In genomic region chr4:140030040-140030386, GRCm38 (mm10) we compare ENCODE assay signal across 9 mouse cellular contexts.
DNase-seq lines count a peak whose midpoint lies in the region; ATAC-seq and TF ChIP-seq lines count a peak whose summit lies in the region.
"Had no signal": no experiment of that assay in that cellular context is flagged by ENCODE, and none has a peak within 500 bp of the region (broad histone marks: within the 10 kb centered on the region; RNA-seq: fewer than 3 reads in every experiment).

No protein-coding gene starts in this region.

- H3K36me3 ChIP-seq in embryonic facial prominence, embryonic 14.5 days (ENCODE audit: control insufficient read depth, insufficient read depth, low read length): no peaks in the 10 kb centered on the region
- H3K36me3 ChIP-seq in hindbrain, embryonic 15.5 days: no peaks in the 10 kb centered on the region
- no peaks in the 10 kb centered on the region for H3K36me3 ChIP-seq in neural tube, embryonic 15.5 days

- WGBS in embryonic facial prominence, embryonic 14.5 days: 30% methylated on average over 5 of the region's 5 CpGs
- 22% methylated on average over 5 of the region's 5 CpGs for WGBS in hindbrain, embryonic 15.5 days
- 14% methylated on average over 5 of the region's 5 CpGs for WGBS in neural tube, embryonic 15.5 days

- H3K27me3 ChIP-seq in embryonic facial prominence, embryonic 14.5 days (replicated peaks; ENCODE audit: control insufficient read depth, insufficient read depth, low read length): peaks cover 6% of the 10 kb centered on the region
- no peaks in the 10 kb centered on the region; the same call in 1 of the 2 replicates for H3K27me3 ChIP-seq in hindbrain, embryonic 15.5 days
- H3K27me3 ChIP-seq in neural tube, embryonic 15.5 days (replicated peaks): peaks cover 3% of the 10 kb centered on the region; the same call in 1 of the 2 replicates

- no peak overlapping the region for H3K9ac ChIP-seq in embryonic facial prominence, embryonic 14.5 days (ENCODE audit: low read depth, low read length)
- H3K9ac ChIP-seq in hindbrain, embryonic 15.5 days: 0 out of 2 replicates have a peak overlapping the region, but pooled peaks have one; percentile 20
- H3K9ac ChIP-seq in neural tube, embryonic 15.5 days (replicated peaks): no peak overlapping the region
- H3K9ac ChIP-seq: liver, embryonic 14.5 days had no signal

- H3K27ac ChIP-seq in left cerebral cortex, adult 2 months: peak overlapping the region; percentile 47
- H3K27ac ChIP-seq in embryonic facial prominence, embryonic 14.5 days (replicated peaks; ENCODE audit: low read depth, low read length): no peak overlapping the region
- peak overlapping the region; percentile 66 for H3K27ac ChIP-seq in hindbrain, embryonic 15.5 days (replicated peaks)
- peak overlapping the region; percentile 69 for H3K27ac ChIP-seq in neural tube, embryonic 15.5 days (replicated peaks)
- H3K27ac ChIP-seq: liver, embryonic 14.5 days had no signal

- intact Hi-C loops in left cerebral cortex, adult 2 months (cut with DNase I): loop anchor here (10.0 kb wide), 2 partner anchors 215 to 325 kb away; partner anchors contain the start of gene Igsf21

- no peak overlapping the region for H3K4me3 ChIP-seq in left cerebral cortex, adult 2 months
- H3K4me3 ChIP-seq in embryonic facial prominence, embryonic 14.5 days (ENCODE audit: low read depth, low read length): no peak overlapping the region
- H3K4me3 ChIP-seq in hindbrain, embryonic 15.5 days: no peak overlapping the region
- H3K4me3 ChIP-seq in neural tube, embryonic 15.5 days (replicated peaks): no peak overlapping the region

- H3K4me2 ChIP-seq in embryonic facial prominence, embryonic 14.5 days (ENCODE audit: low read depth, low read length): no peak overlapping the region
- no peak overlapping the region for H3K4me2 ChIP-seq in hindbrain, embryonic 15.5 days
- no peak overlapping the region for H3K4me2 ChIP-seq in neural tube, embryonic 15.5 days

- TF ChIP-seq CTCF in left cerebral cortex, adult 2 months (IDR thresholded peaks at IDR 0.05): no peak

- peak; percentile 61 for ATAC-seq in embryonic facial prominence, embryonic 14.5 days (ENCODE audit: low read depth)
- ATAC-seq in hindbrain, embryonic 15.5 days (ENCODE audit: low FRiP score, low read depth): peak; percentile 43; the same call in 1 of the 2 replicates
- ATAC-seq in neural tube, embryonic 15.5 days (ENCODE audit: low FRiP score): peak; percentile 71

- no peaks in the 10 kb centered on the region for H3K9me3 ChIP-seq in embryonic facial prominence, embryonic 14.5 days (ENCODE audit: control insufficient read depth, low read length)
- no peaks in the 10 kb centered on the region for H3K9me3 ChIP-seq in hindbrain, embryonic 15.5 days
- H3K9me3 ChIP-seq in neural tube, embryonic 15.5 days (replicated peaks): no peaks in the 10 kb centered on the region

- H3K4me1 ChIP-seq in embryonic facial prominence, embryonic 14.5 days (ENCODE audit: control insufficient read depth, insufficient read depth, low read length): peaks cover 3% of the 10 kb centered on the region; the same call in 1 of the 2 replicates
- H3K4me1 ChIP-seq in hindbrain, embryonic 15.5 days (replicated peaks): peaks cover 19% of the 10 kb centered on the region
- peaks cover 18% of the 10 kb centered on the region for H3K4me1 ChIP-seq in neural tube, embryonic 15.5 days

- no peak for DNase-seq in left cerebral cortex, adult 2 months (ENCODE audit: extremely low spot score in 1 of 2, low spot score in 2 of 2)
- no peak for DNase-seq in left cerebral cortex, adult 9 months (ENCODE audit: low spot score in 2 of 2)
- peak; percentile 29 for DNase-seq in embryonic facial prominence, embryonic 14.5 days (ENCODE audit: low spot score)
- no peak for DNase-seq in urinary bladder, adult 2 months (ENCODE audit: low spot score)
- no peak for DNase-seq in adrenal gland, adult 8-10 months
- DNase-seq: thymus, adult 2 months had no signal
